Mouse (Mus musculus): ENCODE data around the gene Calcoco1.

Gene Calcoco1

GRCm38 (mm10) chr15:102739520-102740297 is 17.7 kb upstream of the Calcoco1 start:
- peak; percentile 66 to 87 for DNase-seq (ENCODE audit: inconsistent age in 2 of 2, low spot score in 1 of 2)

GRCm38 (mm10) chr15:102738434-102738833 is 16.5 kb upstream of the Calcoco1 start:
- DNase-seq (ENCODE audit: inconsistent age in 2 of 2, low spot score in 1 of 2): no peak

GRCm38 (mm10) chr15:102737092-102737491 is 15.1 kb upstream of the Calcoco1 start:
- DNase-seq (ENCODE audit: inconsistent age in 2 of 2, low spot score in 1 of 2): no peak

GRCm38 (mm10) chr15:102736127-102736944 is 14.4 kb upstream of the Calcoco1 start:
- peak in 1 of 2 experiments; percentile 47 for DNase-seq (ENCODE audit: inconsistent age in 2 of 2, low spot score in 1 of 2)

GRCm38 (mm10) chr15:102735031-102735430 is 13.1 kb upstream of the Calcoco1 start:
- DNase-seq (ENCODE audit: inconsistent age in 2 of 2, low spot score in 1 of 2): no peak

- DNase-seq (ENCODE audit: inconsistent age in 2 of 2, low spot score in 1 of 2): no peak
These were observed 12.0 kb upstream of the Calcoco1 start for GRCm38 (mm10) chr15:102733759-102734531.

GRCm38 (mm10) chr15:102733233-102733632 is 11.3 kb upstream of the Calcoco1 start:
- no peak for DNase-seq (ENCODE audit: inconsistent age in 2 of 2, low spot score in 1 of 2)

GRCm38 (mm10) chr15:102732406-102732805 is 10.4 kb upstream of the Calcoco1 start:
- DNase-seq (ENCODE audit: inconsistent age in 2 of 2, low spot score in 1 of 2): no peak

- no peak for DNase-seq (ENCODE audit: inconsistent age in 2 of 2, low spot score in 1 of 2)
These were observed 6.0 kb upstream of the Calcoco1 start for GRCm38 (mm10) chr15:102727951-102728350.

GRCm38 (mm10) chr15:102723358-102724135 is 1.6 kb upstream of the Calcoco1 start:
- DNase-seq (ENCODE audit: inconsistent age in 2 of 2, low spot score in 1 of 2): peak; percentile 53 to 86

GRCm38 (mm10) chr15:102722500-102722931 is 538 bp upstream of the Calcoco1 start:
- DNase-seq (ENCODE audit: inconsistent age in 2 of 2, low spot score in 1 of 2): no peak

GRCm38 (mm10) chr15:102721016-102721898 is 721 bp downstream of the Calcoco1 start:
- DNase-seq (ENCODE audit: inconsistent age in 2 of 2, low spot score in 1 of 2): peak in 1 of 2 experiments; percentile 38

GRCm38 (mm10) chr15:102716132-102716531 is 5.8 kb downstream of the Calcoco1 start:
- peak in 1 of 2 experiments; percentile 73 for DNase-seq (ENCODE audit: inconsistent age in 2 of 2, low spot score in 1 of 2)

GRCm38 (mm10) chr15:102707736-102708269 is 14.2 kb downstream of the Calcoco1 start:
- DNase-seq (ENCODE audit: inconsistent age in 2 of 2, low spot score in 1 of 2): no peak

- no peak for DNase-seq (ENCODE audit: inconsistent age in 2 of 2, low spot score in 1 of 2)
These were observed 16.0 kb downstream of the Calcoco1 start for GRCm38 (mm10) chr15:102705923-102706503.

- peak in 1 of 2 experiments; percentile 42 for DNase-seq (ENCODE audit: inconsistent age in 2 of 2, low spot score in 1 of 2)
These were observed 16.6 kb downstream of the Calcoco1 start for GRCm38 (mm10) chr15:102705226-102705894.

- DNase-seq (ENCODE audit: inconsistent age in 2 of 2, low spot score in 1 of 2): peak in 1 of 2 experiments; percentile 43
These were observed 17.2 kb downstream of the Calcoco1 start for GRCm38 (mm10) chr15:102704806-102705205.

- peak in 1 of 2 experiments; percentile 41 for DNase-seq (ENCODE audit: inconsistent age in 2 of 2, low spot score in 1 of 2)
These were observed 19.0 kb downstream of the Calcoco1 start for GRCm38 (mm10) chr15:102702972-102703371.

Data from adrenal gland, adult (tissue).